In genomic region chr17:47150636-47151035, GRCm38 (mm10) we compare ENCODE assay signal across 10 mouse cellular contexts.
A peak's percentile ranks its signal among the peaks of the same experiment; 100 is the strongest.
DNase-seq lines count a peak whose midpoint lies in the region; ATAC-seq lines count a peak whose summit lies in the region.
"Had no signal": no experiment of that assay in that cellular context is flagged by ENCODE, and none has a peak within 500 bp of the region (broad histone marks: within the 10 kb centered on the region; RNA-seq: fewer than 3 reads in every experiment).

No protein-coding gene starts in this region.

- peaks cover 55% of the 10 kb centered on the region for H3K4me1 ChIP-seq in heart, embryonic 12.5 days (replicated peaks)
- peaks cover 40% of the 10 kb centered on the region for H3K4me1 ChIP-seq in limb, embryonic 15.5 days
- H3K4me1 ChIP-seq in limb, embryonic 10.5 days: peaks cover 46% of the 10 kb centered on the region
- H3K4me1 ChIP-seq in forebrain, embryonic 14.5 days (ENCODE audit: control insufficient read depth, insufficient read depth, low read length): peaks cover 12% of the 10 kb centered on the region; the same call in 1 of the 2 replicates
- H3K4me1 ChIP-seq in midbrain, embryonic 14.5 days (ENCODE audit: control insufficient read depth, insufficient read depth, low read length): peaks cover 30% of the 10 kb centered on the region

- no peaks in the 10 kb centered on the region for H3K9me3 ChIP-seq in heart, embryonic 12.5 days (replicated peaks)
- no peaks in the 10 kb centered on the region for H3K9me3 ChIP-seq in limb, embryonic 15.5 days
- H3K9me3 ChIP-seq in limb, embryonic 10.5 days (replicated peaks): no peaks in the 10 kb centered on the region
- no peaks in the 10 kb centered on the region for H3K9me3 ChIP-seq in forebrain, embryonic 14.5 days (replicated peaks; ENCODE audit: control insufficient read depth, low read length)
- no peaks in the 10 kb centered on the region for H3K9me3 ChIP-seq in midbrain, embryonic 14.5 days (ENCODE audit: control insufficient read depth, low read length)

- peak overlapping the region; percentile 66 for H3K4me2 ChIP-seq in heart, embryonic 12.5 days
- no peak overlapping the region for H3K4me2 ChIP-seq in limb, embryonic 15.5 days
- H3K4me2 ChIP-seq in forebrain, embryonic 14.5 days (ENCODE audit: low read length): peak overlapping the region; percentile 51; the same call in 1 of the 2 replicates
- H3K4me2 ChIP-seq in midbrain, embryonic 14.5 days (ENCODE audit: low read length): peak overlapping the region; percentile 54

- 0 out of 2 replicates have a peak overlapping the region, but pooled peaks have one; percentile 57 for H3K9ac ChIP-seq in heart, embryonic 12.5 days
- no peak overlapping the region for H3K9ac ChIP-seq in limb, embryonic 15.5 days
- no peak overlapping the region; the same call in 1 of the 2 replicates for H3K9ac ChIP-seq in forebrain, embryonic 14.5 days (ENCODE audit: low read length)
- H3K9ac ChIP-seq in midbrain, embryonic 14.5 days (replicated peaks; ENCODE audit: low read length): peak overlapping the region; percentile 50; the same call in 1 of the 2 replicates

- H3K36me3 ChIP-seq in heart, embryonic 12.5 days: peaks cover 10% of the 10 kb centered on the region; the same call in 1 of the 2 replicates
- peaks cover 14% of the 10 kb centered on the region; the same call in 1 of the 2 replicates for H3K36me3 ChIP-seq in limb, embryonic 15.5 days
- H3K36me3 ChIP-seq in limb, embryonic 10.5 days: peaks cover 44% of the 10 kb centered on the region
- H3K36me3 ChIP-seq in forebrain, embryonic 14.5 days (ENCODE audit: control insufficient read depth, insufficient read depth, low read length): peaks cover 5% of the 10 kb centered on the region; the same call in 1 of the 2 replicates
- H3K36me3 ChIP-seq in midbrain, embryonic 14.5 days (ENCODE audit: control insufficient read depth, insufficient read depth, low read length): 0 out of 2 replicates have a peak, but pooled peaks cover 3% of the 10 kb centered on the region

- peak overlapping the region; percentile 87 for H3K27ac ChIP-seq in heart, embryonic 12.5 days (ENCODE audit: poor library complexity, severe bottlenecking)
- peak overlapping the region; percentile 62 for H3K27ac ChIP-seq in limb, embryonic 15.5 days
- no peak overlapping the region for H3K27ac ChIP-seq in limb, embryonic 10.5 days
- peak overlapping the region; percentile 67 for H3K27ac ChIP-seq in forebrain, embryonic 14.5 days (ENCODE audit: low read depth, low read length)
- peak overlapping the region; percentile 89 for H3K27ac ChIP-seq in midbrain, embryonic 14.5 days (replicated peaks; ENCODE audit: low read depth, low read length)

- 67% methylated on average over 6 of the region's 6 CpGs for WGBS in heart, embryonic 12.5 days
- WGBS in limb, embryonic 15.5 days: 85% methylated on average over 6 of the region's 6 CpGs
- 91% methylated on average over 6 of the region's 6 CpGs for WGBS in limb, embryonic 10.5 days
- WGBS in forebrain, embryonic 14.5 days: 94% methylated on average over 6 of the region's 6 CpGs
- WGBS in midbrain, embryonic 14.5 days: 91% methylated on average over 6 of the region's 6 CpGs

- ATAC-seq in heart, embryonic 12.5 days (ENCODE audit: insufficient number of reproducible peaks, low FRiP score): no peak
- ATAC-seq in limb, embryonic 15.5 days (ENCODE audit: insufficient number of reproducible peaks, low FRiP score, low TSS enrichment, low read depth): no peak
- ATAC-seq in forebrain, embryonic 14.5 days: no peak
- no peak for ATAC-seq in midbrain, embryonic 14.5 days (ENCODE audit: low FRiP score, low TSS enrichment)

- 0 out of 2 replicates have a peak overlapping the region, but pooled peaks have one; percentile 4 for H3K4me3 ChIP-seq in heart, embryonic 12.5 days
- H3K4me3 ChIP-seq in limb, embryonic 15.5 days: no peak overlapping the region
- H3K4me3 ChIP-seq in limb, embryonic 10.5 days: no peak overlapping the region
- H3K4me3 ChIP-seq in forebrain, embryonic 14.5 days (ENCODE audit: low read depth, low read length): no peak overlapping the region
- no peak overlapping the region for H3K4me3 ChIP-seq in midbrain, embryonic 14.5 days (replicated peaks; ENCODE audit: low read depth, low read length)

- H3K27me3 ChIP-seq in heart, embryonic 12.5 days (replicated peaks): no peaks in the 10 kb centered on the region
- no peaks in the 10 kb centered on the region for H3K27me3 ChIP-seq in limb, embryonic 15.5 days
- no peaks in the 10 kb centered on the region for H3K27me3 ChIP-seq in limb, embryonic 10.5 days (ENCODE audit: low read depth, poor library complexity, severe bottlenecking)
- no peaks in the 10 kb centered on the region for H3K27me3 ChIP-seq in forebrain, embryonic 14.5 days (replicated peaks; ENCODE audit: control insufficient read depth, insufficient read depth, low read length)
- no peaks in the 10 kb centered on the region for H3K27me3 ChIP-seq in midbrain, embryonic 14.5 days (ENCODE audit: control insufficient read depth, insufficient read depth, low read length)

- no peak for DNase-seq in heart, adult 18-20 months
- DNase-seq in limb, embryonic 10.5 days (ENCODE audit: low spot score): no peak
- no peak for DNase-seq in forebrain, embryonic 14.5 days (ENCODE audit: low spot score)
- no peak for DNase-seq in midbrain, embryonic 14.5 days
- no peak for DNase-seq in thymus, adult 18-20 months
- DNase-seq in testis, postnatal 10 days (ENCODE audit: low spot score): no peak
- DNase-seq: kidney, adult 11 months; thymus, postnatal 25 days had no signal

Comparison
In these comparisons a context has a peak if more than half of its experiments do, and no peak if none do; other contexts are left out.
1. H3K9ac ChIP-seq: peak in heart, embryonic 12.5 days (single experiment) and midbrain, embryonic 14.5 days (single experiment); none in limb, embryonic 15.5 days (single experiment) and forebrain, embryonic 14.5 days (single experiment).